Mouse (Mus musculus): ENCODE data around the gene Iqcf6. TPM values are rescaled to one million over a fixed set of nuclear protein-coding genes. Genes with fewer than 3 reads are reported as not detected.

Iqcf6 gene
- polyA plus RNA-seq, 1 experiment from 2014 or later = not detected

GRCm38 (mm10) chr9:106659935-106660334 is 33.6 kb downstream of the Iqcf6 start:
- Histone ChIP-seq H3K4me2 (ENCODE audit: low read depth, low read length) (no peak overlapping the region), H3K27ac (ENCODE audit: low read depth) (no peak overlapping the region), H3K36me3 (replicated peaks; ENCODE audit: insufficient read depth, low read length) (peaks cover 36% of the 10 kb centered on the region), H3K9me3 (ENCODE audit: low read length) (no peaks in the 10 kb centered on the region), H3K27me3 (ENCODE audit: insufficient read depth, low read length) (peaks cover 14% of the 10 kb centered on the region), H3K4me1 (ENCODE audit: insufficient read depth) (no peaks in the 10 kb centered on the region), H3K4me3 (ENCODE audit: low read depth, low read length) (no peak overlapping the region), H3K9ac (replicated peaks) (no peak overlapping the region)
- ATAC-seq = no peak
- TF ChIP-seq CTCF (IDR thresholded peaks at IDR 0.05; ENCODE audit: low read depth) = no peak
- TF ChIP-seq EP300 (IDR thresholded peaks at IDR 0.05; ENCODE audit: low read depth) = no peak
- DNase-seq = no peak
- 82% methylated on average over 1 of the region's 1 CpGs for WGBS (ENCODE audit: insufficient replicate concordance)

GRCm38 (mm10) chr9:106663200-106663599 is 36.8 kb downstream of the Iqcf6 start:
- H3K4me1 ChIP-seq (ENCODE audit: insufficient read depth) = no peaks in the 10 kb centered on the region
- DNase-seq = no peak
- peaks cover 36% of the 10 kb centered on the region for H3K36me3 ChIP-seq (replicated peaks; ENCODE audit: insufficient read depth, low read length)
- no peak overlapping the region for H3K27ac ChIP-seq (ENCODE audit: low read depth)
- no peak overlapping the region for H3K4me2 ChIP-seq (ENCODE audit: low read depth, low read length)
- WGBS (ENCODE audit: insufficient replicate concordance) = 79% methylated on average over 6 of the region's 6 CpGs
- no peaks in the 10 kb centered on the region for H3K27me3 ChIP-seq (ENCODE audit: insufficient read depth, low read length)
- no peak for ATAC-seq
- no peak overlapping the region for H3K9ac ChIP-seq (replicated peaks)
- no peak overlapping the region for H3K4me3 ChIP-seq (ENCODE audit: low read depth, low read length)
- TF ChIP-seq EP300 (IDR thresholded peaks at IDR 0.05; ENCODE audit: low read depth) (no peak), CTCF (IDR thresholded peaks at IDR 0.05; ENCODE audit: low read depth) (no peak)
- H3K9me3 ChIP-seq (ENCODE audit: low read length) = no peaks in the 10 kb centered on the region

GRCm38 (mm10) chr9:106664433-106664832 is 38.1 kb downstream of the Iqcf6 start:
- ATAC-seq (no peak), DNase-seq (no peak)
- peaks cover 31% of the 10 kb centered on the region for H3K36me3 ChIP-seq (replicated peaks; ENCODE audit: insufficient read depth, low read length)
- H3K27me3 ChIP-seq (ENCODE audit: insufficient read depth, low read length) = no peaks in the 10 kb centered on the region
- no peaks in the 10 kb centered on the region for H3K9me3 ChIP-seq (ENCODE audit: low read length)
- H3K27ac ChIP-seq (ENCODE audit: low read depth) = no peak overlapping the region
- H3K4me1 ChIP-seq (ENCODE audit: insufficient read depth) = no peaks in the 10 kb centered on the region
- WGBS (ENCODE audit: insufficient replicate concordance) = 71% methylated on average over 4 of the region's 4 CpGs
- H3K4me2 ChIP-seq (ENCODE audit: low read depth, low read length) = no peak overlapping the region
- no peak overlapping the region for H3K9ac ChIP-seq (replicated peaks)
- no peak overlapping the region for H3K4me3 ChIP-seq (ENCODE audit: low read depth, low read length)
- no peak for TF ChIP-seq CTCF (IDR thresholded peaks at IDR 0.05; ENCODE audit: low read depth)
- TF ChIP-seq EP300 (IDR thresholded peaks at IDR 0.05; ENCODE audit: low read depth) = no peak

- Histone ChIP-seq H3K4me3 (ENCODE audit: low read depth, low read length) (no peak overlapping the region), H3K9ac (replicated peaks) (no peak overlapping the region), H3K27me3 (ENCODE audit: insufficient read depth, low read length) (no peaks in the 10 kb centered on the region), H3K36me3 (replicated peaks; ENCODE audit: insufficient read depth, low read length) (peaks cover 30% of the 10 kb centered on the region), H3K9me3 (ENCODE audit: low read length) (no peaks in the 10 kb centered on the region), H3K4me2 (ENCODE audit: low read depth, low read length) (no peak overlapping the region), H3K4me1 (ENCODE audit: insufficient read depth) (no peaks in the 10 kb centered on the region), H3K27ac (ENCODE audit: low read depth) (no peak overlapping the region)
- TF ChIP-seq EP300 (IDR thresholded peaks at IDR 0.05; ENCODE audit: low read depth) (no peak), CTCF (IDR thresholded peaks at IDR 0.05; ENCODE audit: low read depth) (no peak)
- DNase-seq (no peak), ATAC-seq (no peak)
- WGBS (ENCODE audit: insufficient replicate concordance) = 83% methylated on average over 6 of the region's 6 CpGs
These were observed 38.5 kb downstream of the Iqcf6 start for GRCm38 (mm10) chr9:106664856-106665255.

- Histone ChIP-seq H3K4me2 (ENCODE audit: low read depth, low read length) (no peak overlapping the region), H3K36me3 (replicated peaks; ENCODE audit: insufficient read depth, low read length) (peaks cover 26% of the 10 kb centered on the region), H3K27ac (ENCODE audit: low read depth) (no peak overlapping the region), H3K4me1 (ENCODE audit: insufficient read depth) (no peaks in the 10 kb centered on the region), H3K9me3 (ENCODE audit: low read length) (no peaks in the 10 kb centered on the region), H3K9ac (replicated peaks) (no peak overlapping the region), H3K4me3 (ENCODE audit: low read depth, low read length) (no peak overlapping the region), H3K27me3 (ENCODE audit: insufficient read depth, low read length) (no peaks in the 10 kb centered on the region)
- no peak for ATAC-seq
- TF ChIP-seq EP300 (IDR thresholded peaks at IDR 0.05; ENCODE audit: low read depth) (no peak), CTCF (IDR thresholded peaks at IDR 0.05; ENCODE audit: low read depth) (no peak)
- DNase-seq = no peak
- WGBS (ENCODE audit: insufficient replicate concordance) = 78% methylated on average over 2 of the region's 2 CpGs
These were observed 47.5 kb downstream of the Iqcf6 start for GRCm38 (mm10) chr9:106673860-106674259.

- TF ChIP-seq EP300 (IDR thresholded peaks at IDR 0.05; ENCODE audit: low read depth) = no peak
- peak; percentile 98 for TF ChIP-seq CTCF (IDR thresholded peaks at IDR 0.05; ENCODE audit: low read depth)
- Histone ChIP-seq H3K36me3 (replicated peaks; ENCODE audit: insufficient read depth, low read length) (peaks cover 24% of the 10 kb centered on the region), H3K4me2 (ENCODE audit: low read depth, low read length) (no peak overlapping the region), H3K9me3 (ENCODE audit: low read length) (no peaks in the 10 kb centered on the region), H3K27ac (ENCODE audit: low read depth) (no peak overlapping the region), H3K4me1 (ENCODE audit: insufficient read depth) (no peaks in the 10 kb centered on the region), H3K4me3 (ENCODE audit: low read depth, low read length) (no peak overlapping the region), H3K27me3 (ENCODE audit: insufficient read depth, low read length) (no peaks in the 10 kb centered on the region), H3K9ac (replicated peaks) (no peak overlapping the region)
- DNase-seq (peak; percentile 85), ATAC-seq (peak; percentile 66)
- WGBS (ENCODE audit: insufficient replicate concordance) = 0% methylated on average over 1 of the region's 1 CpGs
These were observed 49.1 kb downstream of the Iqcf6 start for GRCm38 (mm10) chr9:106675480-106675879.

GRCm38 (mm10) chr9:106675965-106676364 is 49.6 kb downstream of the Iqcf6 start:
- H3K4me2 ChIP-seq (ENCODE audit: low read depth, low read length) = no peak overlapping the region
- no peaks in the 10 kb centered on the region for H3K4me1 ChIP-seq (ENCODE audit: insufficient read depth)
- H3K9me3 ChIP-seq (ENCODE audit: low read length) = no peaks in the 10 kb centered on the region
- no peak overlapping the region for H3K9ac ChIP-seq (replicated peaks)
- TF ChIP-seq CTCF (IDR thresholded peaks at IDR 0.05; ENCODE audit: low read depth) (no peak), EP300 (IDR thresholded peaks at IDR 0.05; ENCODE audit: low read depth) (no peak)
- no peak for DNase-seq
- ATAC-seq = peak; percentile 10; the same call in 1 of the 2 replicates
- H3K27me3 ChIP-seq (ENCODE audit: insufficient read depth, low read length) = no peaks in the 10 kb centered on the region
- 63% methylated on average over 9 of the region's 9 CpGs for WGBS (ENCODE audit: insufficient replicate concordance)
- peaks cover 23% of the 10 kb centered on the region; the same call in 1 of the 2 replicates for H3K36me3 ChIP-seq (replicated peaks; ENCODE audit: insufficient read depth, low read length)
- no peak overlapping the region for H3K4me3 ChIP-seq (ENCODE audit: low read depth, low read length)
- no peak overlapping the region for H3K27ac ChIP-seq (ENCODE audit: low read depth)
